Mouse (Mus musculus): ENCODE results near the gene Ajuba. TPM values are rescaled to one million over a fixed set of nuclear protein-coding genes. Genes with fewer than 3 reads are reported as not detected.
A peak's percentile ranks its signal among the peaks of the same experiment; 100 is the strongest.

Gene Ajuba
- total and polyA plus RNA-seq, 3 experiments = not detected

DNA sequence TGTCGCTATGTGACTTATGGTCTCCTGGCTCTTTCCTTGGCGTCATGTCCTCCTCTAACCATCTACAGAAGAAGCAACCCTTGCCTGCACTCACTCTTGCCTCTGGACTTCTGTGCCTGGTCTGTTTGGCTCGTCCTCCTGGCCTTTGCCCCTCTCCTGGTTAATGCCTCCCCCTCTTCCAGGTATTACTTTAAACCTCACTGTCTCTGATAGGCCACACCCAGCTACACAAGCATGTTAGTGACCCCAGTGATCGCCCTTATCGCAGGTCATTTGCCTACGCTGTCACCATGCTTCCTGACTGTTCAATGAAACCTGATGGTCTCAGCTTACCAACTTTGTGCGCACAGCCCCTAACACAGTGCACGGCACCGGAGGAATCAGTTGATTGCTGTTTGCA lies 5.2 kb upstream of the Ajuba start:
- Histone ChIP-seq H3K4me1 (ENCODE audit: insufficient read depth, low read depth, low read length) (peaks cover 14% of the 10 kb centered on the region), H3K9me3 (replicated peaks) (peaks cover 4% of the 10 kb centered on the region), H3K27me3 (ENCODE audit: insufficient read depth, low read length) (peaks cover 5% of the 10 kb centered on the region), H3K36me3 (replicated peaks) (peaks cover 31% of the 10 kb centered on the region), H3K4me3 (ENCODE audit: low read depth, low read length) (no peak overlapping the region)
- no peak for DNase-seq (ENCODE audit: low spot score)
- no peak for TF ChIP-seq CTCF (IDR thresholded peaks at IDR 0.05; ENCODE audit: low read depth, low read length)
- TF ChIP-seq GATA2 (IDR thresholded peaks at IDR 0.05; ENCODE audit: borderline replicate concordance, low read depth, low read length) = no peak
- no peak for TF ChIP-seq GATA1 (IDR thresholded peaks at IDR 0.05; ENCODE audit: borderline replicate concordance, low read length)
- no peak for TF ChIP-seq TAL1 (conservative IDR thresholded peaks at IDR 0.05; ENCODE audit: low read depth, low read length)
- TF ChIP-seq POLR2AphosphoS5 (IDR thresholded peaks at IDR 0.05; ENCODE audit: insufficient replicate concordance, low read depth, low read length) = no peak
- no peak for ATAC-seq (ENCODE audit: extremely low read depth, insufficient number of reproducible peaks, low FRiP score, poor library complexity, severe bottlenecking)

- DNase-seq (ENCODE audit: low spot score) (no peak), ATAC-seq (ENCODE audit: extremely low read depth, insufficient number of reproducible peaks, low FRiP score, poor library complexity, severe bottlenecking) (no peak)
- Histone ChIP-seq H3K36me3 (replicated peaks) (peaks cover 21% of the 10 kb centered on the region), H3K4me1 (ENCODE audit: insufficient read depth, low read depth, low read length) (peaks cover 28% of the 10 kb centered on the region), H3K9me3 (replicated peaks) (peaks cover 28% of the 10 kb centered on the region), H3K4me3 (ENCODE audit: low read depth, low read length) (no peak overlapping the region), H3K27me3 (ENCODE audit: insufficient read depth, low read length) (peaks cover 32% of the 10 kb centered on the region)
- no peak for TF ChIP-seq CTCF (IDR thresholded peaks at IDR 0.05; ENCODE audit: low read depth, low read length)
- TF ChIP-seq GATA2 (IDR thresholded peaks at IDR 0.05; ENCODE audit: borderline replicate concordance, low read depth, low read length) = no peak
- no peak for TF ChIP-seq TAL1 (conservative IDR thresholded peaks at IDR 0.05; ENCODE audit: low read depth, low read length)
- no peak for TF ChIP-seq POLR2AphosphoS5 (IDR thresholded peaks at IDR 0.05; ENCODE audit: insufficient replicate concordance, low read depth, low read length)
- no peak for TF ChIP-seq GATA1 (IDR thresholded peaks at IDR 0.05; ENCODE audit: borderline replicate concordance, low read length)
Measured at GRCm38 (mm10) chr14:54579638-54580037, 2.3 kb upstream of the Ajuba start.

DNA sequence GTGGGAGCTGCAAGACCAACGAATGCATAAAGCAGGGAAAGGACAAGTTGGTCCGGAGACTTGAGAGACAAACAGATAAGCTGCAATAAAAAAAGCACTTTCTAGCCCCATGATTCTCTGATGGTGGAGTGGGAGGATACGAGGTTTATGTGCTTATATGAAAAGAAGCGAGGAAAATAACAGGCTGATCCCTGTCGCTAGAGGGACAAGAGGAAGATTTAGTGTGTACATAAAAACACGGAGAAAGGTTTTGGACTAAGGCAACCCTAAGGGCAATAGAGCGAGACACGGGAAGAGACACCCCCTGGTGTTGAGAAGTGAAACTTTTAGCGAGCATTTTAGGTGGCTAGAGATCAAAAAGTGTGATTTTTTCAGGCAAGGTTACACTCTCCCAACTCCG lies 705 bp upstream of the Ajuba start:
- Histone ChIP-seq H3K9me3 (replicated peaks) (peaks cover 28% of the 10 kb centered on the region), H3K36me3 (replicated peaks) (peaks cover 7% of the 10 kb centered on the region), H3K4me3 (ENCODE audit: low read depth, low read length) (peak overlapping the region; percentile 58; the same call in 1 of the 2 replicates), H3K27me3 (ENCODE audit: insufficient read depth, low read length) (peaks cover 47% of the 10 kb centered on the region), H3K4me1 (ENCODE audit: insufficient read depth, low read depth, low read length) (peaks cover 44% of the 10 kb centered on the region)
- ATAC-seq (ENCODE audit: extremely low read depth, insufficient number of reproducible peaks, low FRiP score, poor library complexity, severe bottlenecking) (no peak), DNase-seq (ENCODE audit: low spot score) (no peak)
- TF ChIP-seq CTCF (IDR thresholded peaks at IDR 0.05; ENCODE audit: low read depth, low read length) (no peak), TAL1 (conservative IDR thresholded peaks at IDR 0.05; ENCODE audit: low read depth, low read length) (no peak), GATA1 (IDR thresholded peaks at IDR 0.05; ENCODE audit: borderline replicate concordance, low read length) (no peak), POLR2AphosphoS5 (IDR thresholded peaks at IDR 0.05; ENCODE audit: insufficient replicate concordance, low read depth, low read length) (no peak), GATA2 (IDR thresholded peaks at IDR 0.05; ENCODE audit: borderline replicate concordance, low read depth, low read length) (no peak)

DNA sequence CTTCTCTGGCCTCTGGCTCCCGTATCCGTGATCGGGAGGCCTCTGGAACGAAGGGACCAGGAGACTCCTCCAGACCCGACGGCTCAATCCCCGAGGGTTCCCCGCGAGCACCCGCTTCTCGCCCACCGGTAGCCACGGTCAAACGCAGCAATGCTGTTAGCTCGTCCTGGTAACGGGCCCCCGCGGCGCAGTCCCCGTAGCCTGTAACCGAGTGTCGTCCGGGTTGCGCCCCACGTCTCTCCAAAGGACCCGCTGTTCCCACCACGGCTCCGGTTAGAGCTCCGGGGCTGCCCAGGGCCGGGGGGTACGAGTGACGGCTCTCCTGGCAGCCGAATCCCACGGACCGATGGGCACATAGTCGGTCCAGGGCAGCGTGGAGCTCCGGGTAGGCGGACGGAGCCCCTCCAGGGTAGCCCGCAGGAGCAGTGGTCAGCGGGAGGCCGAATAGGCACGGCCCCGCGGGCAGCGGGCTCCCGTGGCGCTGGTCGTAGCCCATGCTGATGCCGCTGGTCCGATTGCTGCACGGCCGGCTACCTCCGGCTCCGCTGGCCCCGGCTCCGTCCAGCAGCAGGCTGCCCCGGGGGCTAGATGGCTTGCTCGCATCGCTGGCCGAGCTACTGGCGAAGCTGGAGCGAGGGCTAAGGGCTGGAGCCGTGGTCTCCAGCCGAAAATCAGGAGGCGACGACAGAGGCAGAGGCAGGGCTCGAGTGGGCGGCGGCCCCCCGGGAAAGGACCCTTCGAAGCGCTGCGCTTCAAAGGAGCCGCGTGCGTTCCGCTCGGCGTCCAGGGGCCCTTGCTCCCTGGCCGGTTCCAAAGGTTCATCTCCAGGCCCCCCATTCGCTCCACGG lies 893 bp downstream of the Ajuba start:
- H3K4me3 ChIP-seq (ENCODE audit: low read depth, low read length) = peak overlapping the region; percentile 58; the same call in 1 of the 2 replicates
- DNase-seq (ENCODE audit: low spot score) (no peak), ATAC-seq (ENCODE audit: extremely low read depth, insufficient number of reproducible peaks, low FRiP score, poor library complexity, severe bottlenecking) (no peak)
- H3K4me1 ChIP-seq (ENCODE audit: insufficient read depth, low read depth, low read length) = peaks cover 52% of the 10 kb centered on the region
- peaks cover 55% of the 10 kb centered on the region for H3K27me3 ChIP-seq (ENCODE audit: insufficient read depth, low read length)
- H3K36me3 ChIP-seq (replicated peaks) = no peaks in the 10 kb centered on the region
- TF ChIP-seq TAL1 (conservative IDR thresholded peaks at IDR 0.05; ENCODE audit: low read depth, low read length) (no peak), CTCF (IDR thresholded peaks at IDR 0.05; ENCODE audit: low read depth, low read length) (no peak), POLR2AphosphoS5 (IDR thresholded peaks at IDR 0.05; ENCODE audit: insufficient replicate concordance, low read depth, low read length) (no peak), GATA2 (IDR thresholded peaks at IDR 0.05; ENCODE audit: borderline replicate concordance, low read depth, low read length) (no peak), GATA1 (IDR thresholded peaks at IDR 0.05; ENCODE audit: borderline replicate concordance, low read length) (no peak)
- H3K9me3 ChIP-seq (replicated peaks) = peaks cover 28% of the 10 kb centered on the region

- TF ChIP-seq GATA2 (IDR thresholded peaks at IDR 0.05; ENCODE audit: borderline replicate concordance, low read depth, low read length) = no peak
- TF ChIP-seq POLR2AphosphoS5 (IDR thresholded peaks at IDR 0.05; ENCODE audit: insufficient replicate concordance, low read depth, low read length) = no peak
- no peak for TF ChIP-seq CTCF (IDR thresholded peaks at IDR 0.05; ENCODE audit: low read depth, low read length)
- no peak for TF ChIP-seq GATA1 (IDR thresholded peaks at IDR 0.05; ENCODE audit: borderline replicate concordance, low read length)
- TF ChIP-seq TAL1 (conservative IDR thresholded peaks at IDR 0.05; ENCODE audit: low read depth, low read length) = no peak
- Histone ChIP-seq H3K27me3 (ENCODE audit: insufficient read depth, low read length) (peaks cover 61% of the 10 kb centered on the region), H3K9me3 (replicated peaks) (peaks cover 28% of the 10 kb centered on the region), H3K4me1 (ENCODE audit: insufficient read depth, low read depth, low read length) (peaks cover 56% of the 10 kb centered on the region), H3K36me3 (replicated peaks) (no peaks in the 10 kb centered on the region), H3K4me3 (ENCODE audit: low read depth, low read length) (peak overlapping the region; percentile 40; the same call in 1 of the 2 replicates)
- DNase-seq (ENCODE audit: low spot score) = no peak
- ATAC-seq (ENCODE audit: extremely low read depth, insufficient number of reproducible peaks, low FRiP score, poor library complexity, severe bottlenecking) = no peak
Measured at GRCm38 (mm10) chr14:54575631-54576030, 1.7 kb downstream of the Ajuba start.

DNA sequence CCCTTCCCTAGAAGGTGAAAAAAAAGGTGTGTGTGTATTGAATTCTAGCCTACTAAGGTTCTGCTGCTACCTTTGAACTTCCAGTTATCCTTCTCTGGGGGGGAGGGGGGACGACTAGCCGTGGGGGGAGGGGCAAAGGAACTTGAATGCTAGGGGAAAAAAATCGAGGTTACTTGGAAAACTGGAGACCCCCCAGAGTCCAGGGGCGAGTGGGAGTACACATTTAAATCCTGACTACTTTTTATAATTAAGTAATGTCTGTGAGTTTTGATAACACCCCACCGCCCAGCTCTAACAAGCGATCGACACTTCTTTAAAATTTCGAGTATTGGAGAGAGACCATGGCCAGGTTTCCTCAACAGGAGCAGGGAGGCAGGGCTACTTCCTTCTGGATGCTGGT lies 2.3 kb downstream of the Ajuba start:
- no peak for DNase-seq (ENCODE audit: low spot score)

More for the DNA sequence above, 2.3 kb downstream of the Ajuba start:
- Histone ChIP-seq H3K4me3 (ENCODE audit: low read depth, low read length) (no peak overlapping the region), H3K4me1 (ENCODE audit: insufficient read depth, low read depth, low read length) (peaks cover 56% of the 10 kb centered on the region), H3K9me3 (replicated peaks) (peaks cover 28% of the 10 kb centered on the region), H3K36me3 (replicated peaks) (no peaks in the 10 kb centered on the region), H3K27me3 (ENCODE audit: insufficient read depth, low read length) (peaks cover 64% of the 10 kb centered on the region)
- ATAC-seq (ENCODE audit: extremely low read depth, insufficient number of reproducible peaks, low FRiP score, poor library complexity, severe bottlenecking) = no peak
- no peak for TF ChIP-seq POLR2AphosphoS5 (IDR thresholded peaks at IDR 0.05; ENCODE audit: insufficient replicate concordance, low read depth, low read length)
- no peak for TF ChIP-seq GATA2 (IDR thresholded peaks at IDR 0.05; ENCODE audit: borderline replicate concordance, low read depth, low read length)
- TF ChIP-seq TAL1 (conservative IDR thresholded peaks at IDR 0.05; ENCODE audit: low read depth, low read length) = no peak
- no peak for TF ChIP-seq CTCF (IDR thresholded peaks at IDR 0.05; ENCODE audit: low read depth, low read length)
- TF ChIP-seq GATA1 (IDR thresholded peaks at IDR 0.05; ENCODE audit: borderline replicate concordance, low read length) = no peak
